ENCODE assay signal across 23 mouse cellular contexts in genomic region chr7:81995126-81995525, GRCm38 (mm10). TPM values are rescaled to one million over a fixed set of nuclear protein-coding genes. Genes with fewer than 3 reads are reported as not detected.
"Had no signal": no experiment of that assay in that cellular context is flagged by ENCODE, and none has a peak within 500 bp of the region (broad histone marks: within the 10 kb centered on the region; RNA-seq: fewer than 3 reads in every experiment).

No protein-coding gene starts in this region.

- H3K4me2 ChIP-seq: heart, embryonic 13.5 days; heart, embryonic 15.5 days; hindbrain, embryonic 13.5 days; hindbrain, embryonic 15.5 days; limb, embryonic 13.5 days; limb, embryonic 15.5 days had no signal

- ATAC-seq: hindbrain, postnatal 0 days; intestine, postnatal 0 days had no signal

- H3K27ac ChIP-seq: heart, embryonic 10.5 days; heart, embryonic 13.5 days; heart, embryonic 15.5 days; hindbrain, embryonic 13.5 days; hindbrain, embryonic 15.5 days; hindbrain, postnatal 0 days; kidney, postnatal 0 days; limb, embryonic 13.5 days; limb, embryonic 15.5 days; liver, embryonic 14.5 days had no signal

- H3K9me3 ChIP-seq: heart, embryonic 10.5 days; heart, embryonic 13.5 days; heart, embryonic 15.5 days; hindbrain, embryonic 13.5 days; hindbrain, embryonic 15.5 days; limb, embryonic 13.5 days; limb, embryonic 15.5 days had no signal

- H3K9ac ChIP-seq: heart, embryonic 13.5 days; heart, embryonic 15.5 days; hindbrain, embryonic 13.5 days; hindbrain, embryonic 15.5 days; limb, embryonic 13.5 days; limb, embryonic 15.5 days; liver, embryonic 14.5 days had no signal

- DNase-seq: gastrocnemius, postnatal 14 days; gastrocnemius, postnatal 36 days; heart, adult 18-20 months; heart, postnatal 14 days; heart, postnatal 36 days; kidney, adult 18-20 months; kidney, adult 8-10 months; kidney, postnatal 14 days; kidney, postnatal 36 days; layer of hippocampus, adult 9-11 months; layer of hippocampus, postnatal 36 days; left cerebral cortex, postnatal 4 days had no signal

- H3K4me3 ChIP-seq: heart, embryonic 10.5 days; heart, embryonic 13.5 days; heart, embryonic 15.5 days; hindbrain, embryonic 13.5 days; hindbrain, embryonic 15.5 days; limb, embryonic 13.5 days; limb, embryonic 15.5 days had no signal

- H3K36me3 ChIP-seq: heart, embryonic 10.5 days; heart, embryonic 13.5 days; heart, embryonic 15.5 days; hindbrain, embryonic 13.5 days; hindbrain, embryonic 15.5 days; limb, embryonic 13.5 days; limb, embryonic 15.5 days had no signal

RNA-seq across cellular contexts. Expression of gene Bnc1, which starts 3.0 kb away (rescaled TPM):
- polyA plus RNA-seq: hindbrain, postnatal 0 days had no signal
